Mouse (Mus musculus) adrenal gland, adult (tissue): ENCODE results near the gene Hopx.
A peak's percentile ranks its signal among the peaks of the same experiment; 100 is the strongest.

Experiments
- DNase-seq, 2 experiments: peaks; one replicate each; pipeline ENCODE4 v3.0.0; 2022 to 2023; ENCODE audit warnings: low spot score in 1 of 2; ENCODE audit not compliant: inconsistent age in 2 of 2

Gene Hopx

GRCm38 (mm10) chr5:77073794-77074193 lies 41.1 kb downstream of the Hopx start:
- no peak for DNase-seq

- peak in 1 of 2 experiments; percentile 40 for DNase-seq
Measured at GRCm38 (mm10) chr5:77071626-77072025, 43.3 kb downstream of the Hopx start.

GRCm38 (mm10) chr5:77070987-77071386 lies 43.9 kb downstream of the Hopx start:
- DNase-seq = no peak

- no peak for DNase-seq
Measured at GRCm38 (mm10) chr5:77067321-77067720, 47.6 kb downstream of the Hopx start.

- DNase-seq = peak; percentile 44 to 82
Measured at GRCm38 (mm10) chr5:77061372-77062038, 53.4 kb downstream of the Hopx start.

GRCm38 (mm10) chr5:77060363-77060762 lies 54.6 kb downstream of the Hopx start:
- DNase-seq = no peak

- no peak for DNase-seq
Measured at GRCm38 (mm10) chr5:77056881-77057440, 58.0 kb downstream of the Hopx start.

- DNase-seq = no peak
Measured at GRCm38 (mm10) chr5:77052616-77053015, 62.3 kb downstream of the Hopx start.

GRCm38 (mm10) chr5:77044362-77044761 lies 70.6 kb downstream of the Hopx start:
- no peak for DNase-seq

GRCm38 (mm10) chr5:77039391-77039790 lies 75.5 kb downstream of the Hopx start:
- DNase-seq = no peak

GRCm38 (mm10) chr5:77038451-77038850 lies 76.5 kb downstream of the Hopx start:
- peak in 1 of 2 experiments; percentile 21 for DNase-seq
